Mouse (Mus musculus) C2C12 (cell line): ENCODE results near the gene Cisd3.

Experiments
- CTCF ChIP-seq: IDR thresholded peaks from one replicate; pipeline ENCODE4 v1.5.1; 2011; ENCODE audit not compliant: control insufficient read depth, insufficient read depth, insufficient read length
- USF1 ChIP-seq: IDR thresholded peaks from one replicate; pipeline ENCODE4 v1.6.1; 2011; ENCODE audit warnings: low read depth, mild to moderate bottlenecking, control low read depth, moderate library complexity

DNA sequence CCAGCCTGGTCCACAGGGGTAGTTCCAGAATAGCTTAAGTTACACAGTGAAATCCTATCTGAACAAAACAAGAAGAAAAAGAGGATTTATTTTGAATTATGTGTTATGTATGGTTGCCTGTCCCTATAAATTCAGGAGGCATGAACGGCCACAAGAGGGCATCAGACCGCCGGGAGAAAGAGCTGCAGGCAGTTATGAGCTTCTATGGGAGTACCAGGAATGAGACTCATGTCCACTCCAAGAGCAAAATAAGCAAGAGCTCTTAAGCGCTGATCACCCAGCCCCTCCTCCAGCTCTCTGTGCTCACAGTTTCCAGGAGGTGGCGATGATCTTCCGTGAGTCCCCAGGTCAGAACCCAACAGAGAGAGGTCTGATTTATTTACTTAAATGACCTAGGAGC, 40.8 kb upstream of the Cisd3 start:
- TF ChIP-seq CTCF = peak; percentile 31
- TF ChIP-seq USF1 = no peak
